Mouse (Mus musculus) olfactory bulb, adult 2 months (tissue): Measurements from ENCODE around the gene Pax7.

ENCODE experiments used
- CTCF ChIP-seq: fragments of 200-500 bp; IDR thresholded peaks from 2 replicates; pipeline ENCODE4 v1.5.1; 2012; ENCODE audit warnings: low read depth, mild to moderate bottlenecking, low read length, moderate library complexity; ENCODE audit not compliant: insufficient read depth
- POLR2A ChIP-seq: fragments of 200-500 bp; IDR thresholded peaks from 2 replicates; pipeline ENCODE4 v1.6.1; 2012; ENCODE audit warnings: mild to moderate bottlenecking, low read depth, low read length, moderate library complexity; ENCODE audit not compliant: insufficient read depth

- no peak for TF ChIP-seq POLR2A
- no peak for TF ChIP-seq CTCF
These were observed 134.7 kb downstream of the Pax7 start for GRCm38 (mm10) chr4:139698602-139699001.
